Mouse (Mus musculus) heart, postnatal 0 days (tissue): ENCODE results near the gene Map3k20.

Experiments used
- CTCF ChIP-seq: IDR thresholded peaks from 2 replicates; pipeline ENCODE4 v1.5.1; 2016; ENCODE audit warnings: antibody characterized with exemption, control low read depth, low read depth
- EP300 ChIP-seq: IDR thresholded peaks from 2 replicates; pipeline ENCODE4 v1.6.1; 2016; ENCODE audit warnings: antibody characterized with exemption, low read depth

GRCm38 (mm10) chr2:72479818-72480217, 194.4 kb downstream of the Map3k20 start:
- TF ChIP-seq CTCF (no peak), EP300 (no peak)
